Mouse (Mus musculus) kidney, postnatal 0 days (tissue): Measurements from ENCODE around the gene Hoxb9. TPM values are rescaled to one million over a fixed set of nuclear protein-coding genes. Genes with fewer than 3 reads are reported as not detected.
A peak's percentile ranks its signal among the peaks of the same experiment; 100 is the strongest.

Experiments
- ATAC-seq: fragments of 200-750 bp; cut with Nextera tagmentation; replicated peaks from 2 replicates; pipeline ENCODE4 v1.8.0; 2017; ENCODE audit warnings: low read depth, moderate number of reproducible peaks, moderate TSS enrichment, moderate library complexity; ENCODE audit not compliant: low FRiP score
- DNase-seq: peaks from one replicate; pipeline ENCODE4 v3.0.0-alpha.2; 2016; ENCODE audit warnings: low spot score
- H3K27ac ChIP-seq: fragments of 300-500 bp; sonication (generic); 2 replicates; pipeline ENCODE4 v1.5.1; 2014; ENCODE audit warnings: mild to moderate bottlenecking
- H3K27me3 ChIP-seq: fragments of 300-500 bp; sonication (generic); 2 replicates; pipeline ENCODE4 v1.6.1; 2014; ENCODE audit warnings: low read length, mixed read lengths; ENCODE audit not compliant: insufficient read depth
- H3K36me3 ChIP-seq: fragments of 300-500 bp; sonication (generic); 2 replicates; pipeline ENCODE4 v1.6.1; 2014; ENCODE audit warnings: low read length, mixed read lengths; ENCODE audit not compliant: insufficient read depth
- H3K4me1 ChIP-seq: fragments of 300-500 bp; sonication (generic); replicated peaks from 2 replicates; pipeline ENCODE4 v1.6.1; 2014; ENCODE audit warnings: antibody characterized with exemption, low read length, mixed read lengths; ENCODE audit not compliant: insufficient read depth
- H3K4me2 ChIP-seq: fragments of 300-500 bp; sonication (generic); 2 replicates; pipeline ENCODE4 v1.6.1; 2014; ENCODE audit warnings: mild to moderate bottlenecking, low read length, moderate library complexity, mixed read lengths
- H3K4me3 ChIP-seq: fragments of 300-500 bp; sonication (generic); replicated peaks from 2 replicates; pipeline ENCODE4 v1.5.1; 2014; ENCODE audit warnings: low read depth, low read length
- H3K9ac ChIP-seq: fragments of 300-500 bp; sonication (generic); 2 replicates; pipeline ENCODE4 v1.6.1; 2014; ENCODE audit warnings: low read depth, low read length
- H3K9me3 ChIP-seq: fragments of 300-500 bp; sonication (generic); replicated peaks from 2 replicates; pipeline ENCODE4 v1.6.1; 2016; ENCODE audit warnings: low read length, inconsistent platforms, mixed read lengths
- CTCF ChIP-seq: IDR thresholded peaks from 2 replicates; pipeline ENCODE4 v1.5.1; 2016; ENCODE audit warnings: antibody characterized with exemption, low read depth, mild to moderate bottlenecking, moderate library complexity
- WGBS: fragments of 180-500 bp; shearing (Covaris S2); extraction: QIAGEN DNeasy Blood & Tissue Kit; methylation state at CpG from one replicate; pipeline ENCODE4 v1.1.7; 2014; 5-methylcytosine and 5-hydroxymethylcytosine counted together
- polyA plus RNA-seq: library from polyadenylated mRNA; unstranded; fragments of >200 nt; fragmentation: Nextera tagmentation; extraction: Ambion mirVana; gene quantifications from 2 replicates; pipeline ENCODE4 v1.2.1, GENCODE M21; 2015

Gene Hoxb9
- polyA plus RNA-seq, 1 experiment from 2014 or later: 23.1 TPM

DNA sequence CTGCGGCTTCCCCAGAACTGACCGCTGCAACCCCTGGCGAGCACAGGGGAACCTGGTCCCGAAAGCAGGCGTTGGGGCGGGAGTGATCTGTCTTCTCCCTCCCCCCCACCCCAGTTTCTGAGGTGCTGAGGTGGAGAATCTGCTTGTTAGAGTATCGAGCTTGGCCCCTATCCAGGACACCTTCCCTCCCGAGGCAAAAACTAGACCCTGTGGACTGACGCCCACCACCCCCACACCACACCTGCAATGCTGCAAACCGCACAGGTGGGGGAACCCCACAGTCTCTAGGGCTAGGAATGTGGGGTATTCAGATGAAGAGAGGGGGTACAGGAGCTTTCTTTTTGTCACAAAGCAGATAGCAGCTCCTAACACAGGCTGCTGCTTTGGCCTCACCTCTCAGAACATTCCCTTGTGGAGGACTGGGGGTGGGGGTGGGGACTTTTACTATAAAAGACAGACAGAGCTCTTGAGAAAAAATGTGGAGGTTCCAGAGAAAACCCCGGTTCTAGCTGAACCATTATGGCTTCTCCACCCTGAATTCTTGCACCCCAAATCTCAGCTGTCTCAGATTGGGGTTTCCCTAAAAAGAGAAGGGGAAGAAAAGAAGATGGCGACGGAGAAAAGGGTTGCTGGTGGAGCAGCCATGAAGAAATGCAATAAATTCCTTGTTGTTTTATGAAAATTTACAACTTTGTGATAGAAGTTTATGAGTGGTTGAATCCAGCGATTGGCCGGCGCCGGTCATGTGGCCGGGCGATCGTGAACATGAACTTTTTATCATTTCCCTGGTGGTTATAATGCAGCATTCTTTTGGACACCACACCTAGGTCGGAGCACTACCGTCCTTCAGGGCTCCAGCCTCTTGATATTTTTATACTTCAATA, 20.7 kb downstream of the Hoxb9 start, which contains the start of gene Hoxb6:
Gene Hoxb6 (plus strand): TSS at position 796 of the 884 bp plus-strand sequence.
- Histone ChIP-seq H3K4me2 (peak within 1 kb of the TSS; percentile 96), H3K9me3 (no peaks in the 10 kb centered on the region), H3K9ac (peak within 1 kb of the TSS; percentile 98)

DNA sequence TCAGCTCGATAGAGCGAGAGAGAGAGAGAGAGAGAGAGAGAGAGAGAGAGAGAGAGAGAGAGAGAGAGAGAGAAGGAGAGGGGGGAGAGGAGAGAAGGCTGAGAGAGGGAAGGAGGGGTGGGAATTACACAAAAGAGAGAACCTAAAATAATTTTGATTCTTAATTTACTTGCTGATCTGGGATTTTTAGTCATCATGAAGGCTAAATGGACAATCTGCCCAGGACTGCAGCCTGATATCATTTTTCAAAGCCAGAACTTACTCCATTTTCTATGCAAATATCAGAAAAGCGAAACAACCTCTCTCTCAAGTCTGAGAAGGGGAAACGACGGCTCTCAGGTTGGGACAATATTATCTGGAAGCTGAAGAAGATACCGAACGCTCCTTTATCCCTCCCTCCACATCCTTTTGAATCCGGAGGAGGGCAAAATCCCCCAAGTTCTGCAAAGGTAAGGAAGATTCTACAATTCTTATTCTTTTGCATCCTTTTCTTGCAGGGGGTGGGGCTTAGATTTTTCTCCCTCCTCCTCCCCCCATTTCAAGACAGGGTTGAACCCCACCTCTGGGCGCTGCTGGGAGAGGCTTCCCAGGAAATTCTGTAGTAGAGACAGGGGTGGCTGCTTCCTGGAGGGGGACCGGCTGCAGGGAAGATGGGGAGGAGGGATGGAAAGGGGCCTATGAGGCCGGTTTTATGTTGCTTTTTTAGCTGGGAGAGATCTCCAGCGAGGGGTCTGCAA, 21.5 kb downstream of the Hoxb9 start:
- no peaks in the 10 kb centered on the region for H3K27me3 ChIP-seq
- H3K9me3 ChIP-seq: no peaks in the 10 kb centered on the region
- DNase-seq (no peak), ATAC-seq (no peak)
- H3K4me3 ChIP-seq: peak overlapping the region; percentile 83
- H3K4me2 ChIP-seq: peak overlapping the region; percentile 96
- peaks cover 30% of the 10 kb centered on the region for H3K4me1 ChIP-seq
- peak overlapping the region; percentile 99 for H3K27ac ChIP-seq
- H3K36me3 ChIP-seq: no peaks in the 10 kb centered on the region
- TF ChIP-seq CTCF: no peak
- WGBS: 1% methylated on average over 12 of the region's 12 CpGs
- peak overlapping the region; percentile 98 for H3K9ac ChIP-seq

More for the DNA sequence above, 20.7 kb downstream of the Hoxb9 start, which contains the start of gene Hoxb6:
- TF ChIP-seq CTCF: no peak
- Histone ChIP-seq H3K27me3 (no peaks in the 10 kb centered on the region), H3K4me3 (peak within 1 kb of the TSS; percentile 83), H3K36me3 (no peaks in the 10 kb centered on the region), H3K4me1 (peaks cover 30% of the 10 kb centered on the region), H3K27ac (peak within 1 kb of the TSS; percentile 99)
- WGBS: 2% methylated on average over 22 of the region's 22 CpGs
- peak; percentile 56 for ATAC-seq
- DNase-seq: peak; percentile 97

DNA sequence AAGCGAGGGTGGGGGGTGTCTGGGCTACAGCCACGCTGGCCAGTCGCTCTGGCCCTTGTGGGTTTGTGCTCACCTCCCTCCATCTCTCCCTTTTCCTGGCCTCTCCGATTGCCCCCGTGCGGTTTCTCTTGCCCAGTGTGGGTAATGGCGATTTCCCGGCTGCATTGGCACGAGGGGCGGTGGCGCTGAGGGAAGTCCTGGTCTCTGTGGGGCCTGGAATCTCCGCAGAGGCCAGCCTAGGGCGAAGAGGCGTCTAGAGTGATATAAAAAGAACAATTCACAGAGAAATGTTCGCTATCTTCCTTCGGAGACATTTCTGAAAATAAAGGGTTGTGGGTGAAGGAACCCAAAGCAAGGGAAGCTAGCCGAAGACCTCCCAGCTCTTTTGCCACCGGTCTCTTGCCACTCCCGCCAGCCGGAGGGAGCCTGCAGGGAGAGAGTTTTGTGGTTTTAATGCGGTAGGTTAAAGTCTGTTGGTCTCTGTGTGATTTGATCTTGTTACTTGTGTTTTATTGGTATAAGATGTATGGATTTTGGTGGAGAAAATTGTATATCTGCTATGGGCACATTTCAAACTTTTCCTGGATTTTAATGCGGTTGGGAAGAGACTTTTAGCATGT, 22.2 kb downstream of the Hoxb9 start:
- WGBS: under 1% methylated on average over 22 of the region's 22 CpGs

DNA sequence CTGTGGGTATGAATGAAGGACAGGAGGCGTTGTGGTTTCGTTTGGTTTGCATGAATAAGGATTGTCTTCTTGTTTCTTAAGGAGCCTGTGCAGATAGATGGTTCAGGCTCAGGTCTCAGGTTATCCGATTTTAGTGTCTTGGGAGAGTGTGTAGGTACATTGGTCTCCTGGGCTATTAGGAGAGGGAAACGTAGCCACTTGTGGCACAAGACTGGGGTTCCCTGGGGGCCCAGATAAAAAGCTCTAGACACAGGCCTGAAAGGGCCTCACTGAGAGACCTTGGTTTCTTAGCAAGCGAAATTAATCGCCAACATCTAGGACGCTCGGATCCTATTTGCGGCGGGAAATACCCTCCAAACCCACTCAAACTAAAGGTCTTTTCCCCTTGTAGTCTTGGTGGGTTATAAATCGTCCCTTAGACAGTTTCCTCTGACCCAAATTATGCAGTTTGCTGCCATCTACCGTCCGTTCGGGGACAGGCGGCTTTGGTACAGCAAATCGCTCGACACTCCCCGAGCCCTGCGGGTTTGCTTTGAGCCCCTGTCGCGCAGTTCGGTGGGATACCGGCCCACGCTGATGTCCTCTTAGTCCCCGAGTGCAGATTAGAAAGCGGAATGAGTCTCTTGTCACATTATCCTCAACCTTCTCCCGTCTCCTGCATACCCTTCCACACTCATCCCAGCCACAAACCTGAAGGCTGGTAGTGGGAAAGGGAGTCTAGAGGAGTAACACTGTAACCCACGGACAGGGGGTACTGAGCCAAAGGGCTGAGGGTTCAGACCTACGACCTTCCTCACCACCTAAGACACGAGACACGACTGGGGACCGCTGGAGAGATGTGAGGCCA, 23.2 kb downstream of the Hoxb9 start:
- Histone ChIP-seq H3K27me3 (no peaks in the 10 kb centered on the region), H3K36me3 (no peaks in the 10 kb centered on the region)

More for the DNA sequence above, 22.2 kb downstream of the Hoxb9 start:
- no peaks in the 10 kb centered on the region for H3K36me3 ChIP-seq
- H3K4me2 ChIP-seq: peak overlapping the region; percentile 96
- peaks cover 23% of the 10 kb centered on the region for H3K4me1 ChIP-seq
- H3K27ac ChIP-seq: peak overlapping the region; percentile 99
- H3K9ac ChIP-seq: peak overlapping the region; percentile 98
- peak overlapping the region; percentile 83 for H3K4me3 ChIP-seq
- DNase-seq: no peak
- no peaks in the 10 kb centered on the region for H3K27me3 ChIP-seq
- ATAC-seq: no peak
- no peak for TF ChIP-seq CTCF
- H3K9me3 ChIP-seq: no peaks in the 10 kb centered on the region

DNA sequence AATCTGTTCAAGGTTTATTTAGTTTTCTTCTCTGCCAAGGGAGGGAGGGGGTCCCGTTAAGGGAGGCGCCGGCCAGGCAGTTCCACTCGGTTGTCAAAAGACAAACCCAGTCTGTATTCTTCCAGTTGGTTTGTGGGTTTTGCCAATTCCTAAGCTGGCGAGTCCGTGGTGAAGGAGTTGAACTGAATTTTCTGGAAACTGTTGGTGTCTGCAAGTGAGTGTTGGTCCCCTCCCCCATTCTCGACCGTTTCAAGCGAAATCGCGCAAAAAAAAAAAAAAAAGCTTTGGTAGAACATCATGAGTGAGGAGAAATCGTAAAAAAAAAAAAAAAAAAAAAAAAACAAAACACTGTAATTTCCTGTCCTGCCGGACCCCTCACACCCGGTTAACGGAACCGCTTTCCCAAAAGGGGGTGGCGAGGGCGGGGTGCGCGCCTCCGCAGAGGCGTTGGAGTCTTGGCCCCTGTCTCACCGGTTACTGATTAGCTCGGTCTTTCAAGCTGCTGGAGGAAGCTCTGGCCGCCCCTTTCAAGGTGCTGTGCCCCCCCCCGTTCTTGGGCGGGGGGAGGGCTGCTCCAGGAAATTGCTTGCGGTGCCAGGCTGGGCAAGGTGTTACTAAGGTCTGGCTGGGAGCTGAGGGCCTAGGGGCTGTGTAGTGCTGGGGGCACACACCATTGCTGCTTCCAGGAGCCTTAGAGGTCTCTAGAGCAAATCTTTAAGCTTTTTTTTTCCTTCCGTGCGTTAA, 24.0 kb downstream of the Hoxb9 start:
- peak overlapping the region; percentile 98 for H3K9ac ChIP-seq
- H3K27ac ChIP-seq: peak overlapping the region; percentile 99
- H3K4me1 ChIP-seq: peaks cover 14% of the 10 kb centered on the region
- ATAC-seq (peak; percentile 14; the same call in 1 of the 2 replicates), DNase-seq (no peak)
- H3K4me2 ChIP-seq: peak overlapping the region; percentile 96
- no peaks in the 10 kb centered on the region for H3K36me3 ChIP-seq
- no peak for TF ChIP-seq CTCF
- 1% methylated on average over 29 of the region's 30 CpGs for WGBS
- no peaks in the 10 kb centered on the region for H3K27me3 ChIP-seq
- peak overlapping the region; percentile 83 for H3K4me3 ChIP-seq
- H3K9me3 ChIP-seq: no peaks in the 10 kb centered on the region

More for the DNA sequence above, 23.2 kb downstream of the Hoxb9 start:
- under 1% methylated on average over 32 of the region's 32 CpGs for WGBS
- Histone ChIP-seq H3K9me3 (no peaks in the 10 kb centered on the region), H3K4me3 (peak overlapping the region; percentile 83), H3K27ac (peak overlapping the region; percentile 99), H3K4me1 (peaks cover 21% of the 10 kb centered on the region), H3K4me2 (peak overlapping the region; percentile 96), H3K9ac (peak overlapping the region; percentile 98)
- ATAC-seq (peak; percentile 10), DNase-seq (peak; percentile 97)
- peak; percentile 84 for TF ChIP-seq CTCF
